Mouse (Mus musculus) layer of hippocampus, adult 8-10 months (tissue): ENCODE measurements around the gene Top1. TPM values are rescaled to one million over a fixed set of nuclear protein-coding genes. Genes with fewer than 3 reads are reported as not detected.
A peak's percentile ranks its signal among the peaks of the same experiment; 100 is the strongest.
"Not testable (repeated sequence)": the region's sequence is repeated elsewhere in the genome, so short reads cannot be mapped to it uniquely, and the experiment has no call there.

Source experiments
- DNase-seq, 2 experiments: peaks; one replicate each; pipeline ENCODE4 v3.0.0; 2022; ENCODE audit warnings: low spot score in 2 of 2
- total RNA-seq, 4 experiments: library from RNA; stranded (reverse); gene quantifications; 2 replicates each; pipeline ENCODE4 v1.2.4; 2022

Gene Top1
- total RNA-seq, 4 experiments from 2014 or later = 66.7 to 86.7 (median 78.4) TPM

DNA sequence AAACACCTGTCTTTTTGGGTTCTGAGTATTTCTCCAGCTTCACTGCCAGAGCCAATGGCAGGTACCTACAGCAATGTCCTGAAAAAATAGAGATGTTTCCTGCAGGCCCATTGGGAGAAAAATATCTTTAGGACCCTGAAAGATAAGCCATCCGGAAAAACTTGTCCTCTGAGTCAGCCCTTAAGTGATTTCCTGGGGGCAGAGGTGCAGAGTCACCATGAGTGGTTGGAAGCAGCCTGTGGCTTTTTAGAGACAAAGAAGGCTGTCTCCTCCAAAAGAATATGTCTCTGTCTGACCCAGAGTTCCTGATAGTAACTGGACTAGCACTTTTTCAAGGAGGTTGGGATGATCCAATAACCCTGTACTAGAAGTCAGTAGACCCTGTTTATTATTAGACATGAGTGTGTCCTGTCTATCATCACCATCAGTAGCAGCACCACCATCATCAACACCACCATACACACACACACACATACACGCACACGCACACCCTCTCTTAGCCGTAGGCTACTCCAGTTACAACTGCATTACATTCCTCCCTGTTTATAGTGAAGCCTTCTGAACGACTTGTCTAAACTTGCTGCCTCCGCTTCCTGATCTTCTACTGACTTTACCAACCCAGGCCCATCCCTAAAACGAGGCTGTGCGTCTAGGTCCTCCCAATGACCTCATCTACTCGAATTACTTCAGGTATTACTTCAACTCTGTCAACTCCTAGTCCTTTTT lies 14.7 kb upstream of the Top1 start:
- no peak for DNase-seq

- no peak for DNase-seq
These were observed 5.6 kb upstream of the Top1 start for GRCm38 (mm10) chr2:160639911-160640717.

- no peak for DNase-seq
These were observed 4.5 kb upstream of the Top1 start for GRCm38 (mm10) chr2:160641176-160641575.

DNA sequence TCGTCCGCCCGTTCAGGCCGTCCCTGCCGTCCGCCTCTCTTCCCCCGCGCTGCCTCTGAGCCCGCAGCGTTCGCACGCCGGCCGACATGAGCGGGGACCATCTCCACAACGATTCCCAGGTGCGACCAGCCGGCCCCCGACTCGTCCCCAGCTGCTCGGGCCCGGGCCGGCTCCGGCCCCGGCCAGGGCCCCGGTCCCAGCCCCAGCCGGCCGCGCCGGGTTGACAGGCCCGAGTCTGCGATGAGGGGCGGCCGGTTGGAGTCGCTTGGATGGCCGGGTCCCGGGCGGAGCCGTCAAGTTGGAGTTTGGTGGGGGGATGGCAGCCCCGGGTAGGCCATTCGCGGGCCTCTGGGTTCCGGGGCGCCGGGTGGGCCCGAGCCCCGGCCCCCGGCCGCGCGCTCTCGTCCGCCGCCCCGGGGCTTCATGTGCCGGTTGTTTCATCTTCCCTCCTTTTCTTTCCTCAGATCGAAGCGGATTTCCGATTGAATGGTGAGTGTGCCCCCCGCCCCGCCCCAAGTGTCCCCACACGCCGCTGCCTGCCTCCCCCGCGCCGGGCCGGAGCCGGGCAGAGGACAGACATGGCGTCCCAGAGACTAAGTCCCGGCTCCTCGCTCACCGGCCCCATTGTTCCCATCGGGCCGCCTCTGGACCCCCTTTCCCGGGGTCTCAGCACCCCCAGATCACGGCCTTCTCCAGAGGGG lies 606 bp downstream of the Top1 start:
- peak; percentile 15 to 17 for DNase-seq

DNA sequence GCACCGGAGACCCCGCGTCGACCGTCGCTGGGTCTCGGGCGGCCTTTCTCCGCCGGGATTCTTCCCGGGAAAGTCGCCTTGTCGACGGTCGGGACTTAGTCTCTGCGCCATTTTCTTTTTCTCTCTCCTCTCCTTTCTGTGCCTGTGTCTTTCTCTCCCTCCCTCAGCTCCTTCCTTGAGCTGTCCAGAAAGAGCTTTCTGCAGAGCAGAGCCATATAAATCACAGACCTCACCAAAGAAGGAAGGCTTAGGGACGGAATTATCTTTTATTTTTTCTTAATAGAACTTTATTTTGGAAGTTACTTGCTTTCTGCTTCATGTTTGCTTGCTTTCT lies 1.1 kb downstream of the Top1 start:
- peak in 1 of 2 experiments; percentile 16 for DNase-seq

- no peak for DNase-seq
These were observed 2.4 kb downstream of the Top1 start for GRCm38 (mm10) chr2:160648097-160648496.

- no peak for DNase-seq
These were observed 3.4 kb downstream of the Top1 start for GRCm38 (mm10) chr2:160649072-160649471.

DNA sequence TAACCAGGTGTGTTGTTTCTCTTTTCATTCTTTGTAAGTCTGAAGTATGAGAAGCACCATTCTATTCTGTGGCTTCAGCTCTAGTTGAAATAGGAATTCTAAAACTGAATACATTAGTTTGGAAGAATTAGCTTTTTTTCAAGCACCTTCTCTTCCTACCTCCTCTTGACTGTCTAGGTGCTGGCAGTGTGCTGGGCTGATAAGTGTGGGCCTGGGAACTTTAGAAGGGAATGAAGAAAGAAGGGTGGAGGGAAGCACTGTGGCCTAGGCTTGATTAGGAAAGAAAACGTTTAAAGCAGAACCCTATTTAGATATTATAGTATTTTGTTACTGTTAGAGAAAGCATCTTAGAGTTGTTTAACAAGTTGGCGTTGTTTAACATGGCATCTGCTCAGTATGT lies 5.5 kb downstream of the Top1 start:
- DNase-seq = no peak

DNA sequence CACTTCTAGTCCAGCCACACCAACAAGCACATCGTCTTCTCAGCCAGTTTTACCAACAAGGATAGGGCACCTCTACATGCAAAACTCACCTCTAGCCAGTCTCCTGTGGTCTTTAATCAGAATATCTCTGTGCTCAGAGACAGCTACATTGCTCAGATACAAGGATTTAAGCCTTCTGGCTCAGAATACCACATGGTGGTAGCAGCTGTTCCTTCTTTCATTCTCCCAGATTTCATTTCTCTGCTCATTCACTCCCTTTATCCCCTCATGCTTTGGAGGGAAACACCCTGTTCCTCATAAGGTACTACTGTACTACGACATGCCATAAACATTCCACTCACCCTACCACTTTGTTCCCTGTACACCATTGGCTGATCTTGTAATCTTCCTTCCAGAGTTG lies 7.5 kb downstream of the Top1 start:
- peak in 1 of 2 experiments; percentile 11 for DNase-seq

DNA sequence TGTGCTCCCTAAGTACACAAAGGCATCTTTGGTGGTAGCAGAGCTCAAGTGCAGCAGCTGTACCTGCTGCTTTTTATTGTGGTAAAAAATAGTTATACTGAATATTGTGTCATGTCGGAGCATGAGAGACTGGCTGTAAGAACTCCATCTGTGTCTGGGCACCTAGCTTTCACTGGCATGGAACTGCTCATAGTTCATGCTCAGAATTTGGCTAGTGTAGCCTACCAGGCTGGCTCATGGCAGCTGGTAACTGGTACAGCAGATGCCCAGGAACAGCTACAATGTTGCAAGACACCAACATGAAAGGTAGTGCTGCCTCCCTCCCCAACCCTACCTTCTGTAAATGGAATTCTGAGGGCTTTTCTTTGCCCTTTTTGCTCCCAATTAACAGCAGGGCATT lies 9.9 kb downstream of the Top1 start:
- peak; percentile 31 to 44 for DNase-seq

DNA sequence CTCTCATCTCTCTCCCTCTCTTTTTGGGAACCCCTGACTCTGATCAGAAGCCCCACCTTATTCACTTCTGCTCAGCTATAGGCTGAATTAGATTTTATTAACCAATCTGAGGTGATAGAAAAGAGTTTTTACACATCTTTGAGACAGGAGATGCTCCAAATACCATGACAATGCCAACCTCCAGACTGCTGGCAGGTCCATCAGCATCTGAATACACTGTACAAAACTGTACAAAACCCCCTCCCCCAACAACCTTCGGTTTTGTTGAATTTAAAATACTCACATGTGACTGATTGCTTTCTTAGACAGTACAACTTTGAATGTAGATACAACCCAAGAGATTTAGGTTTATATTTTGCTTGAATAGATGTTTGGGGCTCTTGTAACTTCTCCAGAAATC lies 10.5 kb downstream of the Top1 start:
- DNase-seq = no peak

- no peak for DNase-seq
These were observed 12.2 kb downstream of the Top1 start for GRCm38 (mm10) chr2:160657801-160658442.

DNA sequence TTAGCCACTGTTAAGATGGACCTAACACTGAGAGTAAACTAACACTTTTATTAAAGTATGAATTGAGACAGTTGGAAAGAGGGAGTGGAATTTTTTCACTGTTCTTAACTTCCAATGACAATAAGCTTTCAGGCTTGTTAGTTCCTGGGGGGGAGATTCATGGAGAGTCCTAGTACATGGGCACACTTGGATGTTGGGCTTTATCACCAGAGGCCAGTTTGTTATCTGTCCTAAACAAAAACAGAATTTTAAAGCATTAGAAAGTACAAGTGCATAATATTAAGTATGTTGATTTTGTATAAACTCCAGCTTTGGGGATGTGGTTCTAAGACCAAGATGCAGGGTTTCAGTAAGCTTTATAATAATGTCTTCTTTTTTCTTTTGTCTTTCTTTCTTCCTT lies 13.1 kb downstream of the Top1 start:
- DNase-seq = no peak

DNA sequence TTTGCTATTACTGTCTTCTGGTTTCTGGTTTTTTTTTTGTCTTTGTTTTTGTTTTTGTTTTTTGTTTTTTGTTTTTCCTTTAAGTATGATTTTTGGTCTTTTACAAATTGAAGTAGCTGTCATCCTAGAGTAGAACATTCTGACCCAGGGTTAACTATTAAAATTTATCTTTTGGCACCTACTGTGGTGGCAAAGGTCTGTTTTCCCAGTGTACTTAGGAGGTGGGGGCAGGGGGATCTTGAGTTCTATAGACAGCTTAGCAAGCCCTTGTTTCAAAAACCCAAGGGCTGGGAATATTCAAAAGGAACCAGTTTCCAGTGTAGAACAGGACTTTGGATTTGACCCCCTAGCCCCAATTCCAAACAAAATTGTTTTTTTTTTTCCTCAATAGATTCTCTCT lies 18.7 kb downstream of the Top1 start:
- no peak for DNase-seq

DNA sequence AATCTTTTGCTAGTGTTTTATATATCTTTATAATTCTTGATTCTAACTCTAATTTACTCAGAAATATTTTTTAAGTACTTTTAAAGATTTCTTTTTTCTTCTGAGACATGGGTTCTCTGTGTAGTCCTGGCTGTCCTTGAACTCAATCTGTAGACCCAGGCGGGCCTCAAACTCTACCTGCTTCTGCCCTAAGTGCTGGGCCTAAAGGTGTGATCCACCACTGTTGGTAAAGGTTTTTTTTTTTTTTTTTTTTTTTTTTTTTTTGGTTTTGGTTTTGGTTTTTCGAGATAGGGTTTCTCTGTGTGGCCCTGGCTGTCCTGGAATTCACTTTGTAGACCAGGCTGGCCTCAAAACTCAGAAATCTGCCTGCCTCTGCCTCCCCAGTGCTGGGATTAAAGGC lies 19.3 kb downstream of the Top1 start:
- DNase-seq = not testable (repeated sequence)

GRCm38 (mm10) chr2:160667259-160667658 lies 21.6 kb downstream of the Top1 start:
- no peak for DNase-seq

GRCm38 (mm10) chr2:160700271-160700670 lies 54.6 kb downstream of the Top1 start:
- no peak for DNase-seq

DNA sequence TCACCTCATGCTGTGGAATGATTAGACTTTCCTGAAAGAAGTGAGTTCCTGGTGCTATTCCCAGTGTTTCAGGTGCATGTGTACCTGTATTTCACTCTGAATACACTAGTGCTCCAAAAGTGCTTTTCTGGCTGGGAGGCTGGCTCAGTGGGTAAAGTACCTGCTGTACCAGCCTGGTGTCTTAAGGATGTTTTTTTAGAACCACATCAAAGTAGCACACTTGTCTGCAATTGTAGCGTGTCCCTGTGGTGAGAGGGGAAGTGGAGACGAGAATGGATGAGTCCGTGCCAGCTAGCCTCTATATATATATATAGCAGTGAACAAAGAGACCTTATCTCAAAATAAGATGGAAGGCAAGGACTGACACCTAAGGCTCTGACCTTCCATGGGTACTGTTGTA lies 55.9 kb downstream of the Top1 start:
- DNase-seq = no peak

- no peak for DNase-seq
These were observed 57.1 kb downstream of the Top1 start for GRCm38 (mm10) chr2:160702824-160703223.

DNA sequence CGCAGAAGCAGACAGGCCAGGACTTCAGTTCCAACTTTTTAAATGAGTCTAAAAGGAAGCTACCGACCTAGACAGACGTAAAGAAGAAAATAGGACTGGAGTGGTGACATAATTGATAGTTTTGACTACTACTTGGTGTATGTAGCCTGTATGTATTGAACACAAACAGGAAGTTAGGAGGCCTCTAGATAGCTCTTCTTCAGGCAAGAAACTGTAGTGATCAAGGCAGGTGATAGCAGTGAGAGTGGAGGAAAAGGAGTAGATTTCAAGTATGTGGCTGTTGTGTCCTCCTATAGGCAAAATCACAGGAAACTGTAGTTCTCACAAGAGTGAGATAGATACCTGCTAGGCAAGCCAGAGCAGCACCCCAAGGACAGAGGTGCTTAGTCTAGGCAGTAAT lies 62.0 kb downstream of the Top1 start:
- DNase-seq = no peak

DNA sequence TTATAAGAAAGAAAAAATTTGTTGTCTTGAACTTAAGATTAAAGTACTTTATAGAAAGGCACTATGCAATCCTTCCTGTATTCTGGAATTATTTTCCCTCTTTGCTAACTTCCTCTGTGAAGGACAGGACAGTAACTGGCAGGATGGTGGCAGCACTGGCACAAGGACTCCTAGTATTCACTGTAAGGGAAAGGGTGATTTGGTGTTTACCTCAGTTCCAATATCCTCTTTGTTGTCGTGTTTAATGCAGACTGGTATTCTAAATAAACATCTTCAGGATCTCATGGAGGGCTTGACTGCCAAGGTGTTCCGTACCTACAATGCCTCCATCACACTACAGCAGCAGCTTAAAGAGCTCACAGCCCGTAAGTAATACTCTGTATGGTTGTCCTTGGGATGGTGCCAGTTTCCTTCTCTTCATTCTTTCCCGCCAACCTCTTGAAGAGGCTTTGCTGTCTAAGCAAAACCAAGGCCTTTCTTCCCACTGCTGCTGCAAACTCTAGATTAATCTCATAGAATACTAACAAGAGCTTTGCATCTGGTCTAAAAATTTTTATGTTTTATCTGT lies 69.9 kb downstream of the Top1 start:
- DNase-seq = no peak

DNA sequence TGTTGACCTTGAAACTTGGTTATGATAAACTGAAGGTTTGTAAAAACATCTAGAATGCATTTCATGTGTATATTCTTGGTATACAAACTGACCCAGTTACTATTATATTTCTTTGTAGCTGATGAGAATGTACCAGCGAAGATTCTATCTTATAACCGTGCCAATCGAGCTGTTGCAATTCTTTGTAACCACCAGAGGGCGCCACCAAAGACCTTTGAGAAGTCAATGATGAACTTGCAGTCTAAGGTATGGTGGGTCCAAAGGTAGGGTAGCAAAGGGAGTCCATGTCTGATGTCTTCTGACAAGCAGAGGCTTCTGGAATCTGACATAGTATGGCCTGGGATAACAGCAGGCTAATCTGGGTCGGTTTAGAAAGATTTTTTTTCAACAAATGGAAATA lies 71.6 kb downstream of the Top1 start:
- peak in 1 of 2 experiments; percentile 5 for DNase-seq
